Mouse (Mus musculus) cerebellum, adult 2 months (tissue): Measurements from ENCODE around the gene Kcnj12.

Source experiments
- CTCF ChIP-seq: fragments of 200-500 bp; IDR thresholded peaks from 2 replicates; pipeline ENCODE4 v1.5.1; 2011; ENCODE audit warnings: low read depth, mild to moderate bottlenecking, control low read depth, low read length, moderate library complexity, borderline replicate concordance; ENCODE audit not compliant: insufficient read depth
- POLR2A ChIP-seq: fragments of 200-500 bp; IDR thresholded peaks from 2 replicates; pipeline ENCODE4 v1.6.1; 2011; ENCODE audit warnings: low read length, control low read depth, borderline replicate concordance; ENCODE audit not compliant: insufficient read depth

DNA sequence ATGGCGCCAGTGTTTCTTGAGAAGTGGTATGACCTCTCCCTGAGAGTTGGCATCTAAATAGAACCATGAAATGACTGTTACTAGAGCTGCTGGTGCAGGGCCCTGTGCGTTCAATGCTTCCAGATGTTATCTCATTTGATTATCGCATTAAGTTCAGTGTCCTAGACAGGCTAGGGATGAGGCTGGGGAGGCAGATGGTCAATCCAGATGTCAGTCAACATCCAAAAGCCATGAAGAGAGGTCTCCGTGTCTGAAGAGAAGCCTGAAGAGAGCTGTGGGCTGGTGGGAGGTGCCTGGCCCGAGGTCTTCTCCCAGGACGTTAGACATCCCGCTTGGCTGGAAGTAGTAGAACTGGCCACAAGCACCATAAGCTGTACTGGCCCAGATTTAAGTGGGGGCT is 10.1 kb downstream of the Kcnj12 start:
- TF ChIP-seq POLR2A, result no peak
- TF ChIP-seq CTCF, result no peak
